Mouse (Mus musculus) brain, embryonic 18.5 days (tissue): ENCODE measurements around the gene Klri1.
"Not testable (repeated sequence)": the region's sequence is repeated elsewhere in the genome, so short reads cannot be mapped to it uniquely, and the experiment has no call there.

ENCODE experiments used
- DNase-seq: peaks from one replicate; pipeline ENCODE4 v3.0.0-alpha.2; 2012; ENCODE audit warnings: low read depth, low spot score

Klri1 gene

GRCm38 (mm10) chr6:129717032-129717431 lies at the start of gene Klri1:
Klri1 (minus strand) TSS chr6:129717132.
- no peak for DNase-seq

- no peak for DNase-seq
These were observed 30.7 kb upstream of the Klri1 start for GRCm38 (mm10) chr6:129747654-129748032.

- DNase-seq: no peak
These were observed 30.2 kb upstream of the Klri1 start for GRCm38 (mm10) chr6:129747016-129747653.

- DNase-seq: no peak
These were observed 29.2 kb upstream of the Klri1 start for GRCm38 (mm10) chr6:129746151-129746550.

GRCm38 (mm10) chr6:129740069-129740721 lies 23.3 kb upstream of the Klri1 start, which contains the start of gene Klri2:
Klri2 (minus strand) TSS chr6:129740484.
- no peak for DNase-seq

- no peak for DNase-seq
These were observed 19.5 kb upstream of the Klri1 start for GRCm38 (mm10) chr6:129736414-129736813.

- DNase-seq: no peak
These were observed 10.3 kb upstream of the Klri1 start for GRCm38 (mm10) chr6:129727237-129727636.

- DNase-seq: no peak
These were observed 4.5 kb upstream of the Klri1 start for GRCm38 (mm10) chr6:129721390-129721789.

- DNase-seq: no peak
These were observed 3.6 kb upstream of the Klri1 start for GRCm38 (mm10) chr6:129720487-129720886.

- no peak for DNase-seq
These were observed 3.4 kb downstream of the Klri1 start for GRCm38 (mm10) chr6:129713566-129713965.

- DNase-seq: not testable (repeated sequence)
These were observed 25.5 kb downstream of the Klri1 start for GRCm38 (mm10) chr6:129691436-129691835.

- DNase-seq: no peak
These were observed 36.6 kb downstream of the Klri1 start for GRCm38 (mm10) chr6:129680379-129680778.

GRCm38 (mm10) chr6:129678873-129679272 lies 38.1 kb downstream of the Klri1 start, which contains the start of gene Klrc1:
Klrc1 (minus strand) TSS chr6:129678973.
- no peak for DNase-seq

GRCm38 (mm10) chr6:129661301-129661700 lies 55.6 kb downstream of the Klri1 start:
- not testable (repeated sequence) for DNase-seq

GRCm38 (mm10) chr6:129660589-129660988 lies 56.3 kb downstream of the Klri1 start, which contains the start of gene Klrc2:
Klrc2 (minus strand) TSS chr6:129660689.
- not testable (repeated sequence) for DNase-seq
